Comparison of ENCODE assay signal across 16 mouse cellular contexts in the genomic region with DNA sequence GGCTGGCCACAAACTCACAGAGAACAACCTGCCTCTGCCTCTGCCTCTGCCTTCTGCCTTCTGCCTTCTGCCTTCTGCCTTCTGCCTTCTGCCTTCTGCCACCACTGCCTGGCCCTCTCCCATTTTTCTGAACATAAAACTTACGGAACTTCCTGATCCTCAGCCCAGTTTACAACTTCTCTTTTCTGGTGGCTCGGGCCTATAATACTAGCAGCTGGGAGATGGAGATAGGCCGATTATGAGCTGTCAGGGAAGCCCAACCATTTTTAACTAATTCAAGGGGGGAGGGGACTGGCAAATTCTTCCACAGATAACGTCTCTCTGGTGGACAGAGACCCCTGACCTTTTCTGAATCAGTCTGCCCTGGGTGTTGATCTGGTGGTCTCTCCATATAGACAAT. TPM values are rescaled to one million over a fixed set of nuclear protein-coding genes. Genes with fewer than 3 reads are reported as not detected.
DNase-seq lines count a peak whose midpoint lies in the region; ATAC-seq and TF ChIP-seq lines count a peak whose summit lies in the region.
"Had no signal": no experiment of that assay in that cellular context is flagged by ENCODE, and none has a peak within 500 bp of the region (broad histone marks: within the 10 kb centered on the region; RNA-seq: fewer than 3 reads in every experiment).

No protein-coding gene starts in this region.

- peaks cover 0 to 12% of the 10 kb centered on the region in 2 experiments; a peak in 2 of 4 replicates for H3K36me3 ChIP-seq in MEL (ENCODE audit: control insufficient read depth in 1 of 2, insufficient read depth in 2 of 2, low read length in 2 of 2)
- no peaks in the 10 kb centered on the region for H3K36me3 ChIP-seq in intestine, postnatal 0 days (ENCODE audit: control insufficient read depth, insufficient read depth)
- H3K36me3 ChIP-seq: embryonic facial prominence, embryonic 13.5 days; limb, embryonic 12.5 days had no signal

- WGBS in intestine, postnatal 0 days: 17% methylated on average over 4 of the region's 4 CpGs

- no peak for ATAC-seq in intestine, postnatal 0 days
- ATAC-seq: liver, postnatal 0 days had no signal

- H3K79me2 ChIP-seq in MEL (ENCODE audit: control insufficient read depth, insufficient read depth, low read length, poor library complexity): no peaks in the 10 kb centered on the region

- no peak for TF ChIP-seq CTCF in gastrocnemius, adult 2 months (IDR thresholded peaks at IDR 0.05)
- TF ChIP-seq CTCF in MEL (IDR thresholded peaks at IDR 0.05 in 2 of 3, conservative IDR thresholded peaks at IDR 0.05 in 1 of 3; ENCODE audit: control insufficient read depth in 1 of 3, insufficient read depth in 1 of 3, low read depth in 2 of 3, low read length in 3 of 3, poor library complexity in 1 of 3, severe bottlenecking in 1 of 3): no peak
- TF ChIP-seq CTCF in intestine, postnatal 0 days (IDR thresholded peaks at IDR 0.05; ENCODE audit: low read depth): no peak

- H3K27ac ChIP-seq in gastrocnemius, adult 2 months: 0 out of 2 replicates have a peak overlapping the region, but pooled peaks have one; percentile 10
- H3K27ac ChIP-seq in MEL (ENCODE audit: control insufficient read depth, low read depth, low read length): peak overlapping the region; percentile 34; the same call in 1 of the 2 replicates
- H3K27ac ChIP-seq in intestine, postnatal 0 days (ENCODE audit: low read depth, low read length): peak overlapping the region; percentile 60
- H3K27ac ChIP-seq: embryonic facial prominence, embryonic 13.5 days; layer of hippocampus, adult 2 months; limb, embryonic 12.5 days had no signal

- H3K9me3 ChIP-seq in MEL (replicated peaks; ENCODE audit: insufficient read depth, low read length): no peaks in the 10 kb centered on the region
- H3K9me3 ChIP-seq in intestine, postnatal 0 days (ENCODE audit: control insufficient read depth): no peaks in the 10 kb centered on the region
- H3K9me3 ChIP-seq: embryonic facial prominence, embryonic 13.5 days; limb, embryonic 12.5 days had no signal

- intact Hi-C loops in gastrocnemius, adult 2 months (cut with DNase I): no loop called here

- H3K4me1 ChIP-seq in MEL (ENCODE audit: control insufficient read depth in 1 of 2, insufficient read depth in 2 of 2, low read length in 2 of 2): peaks cover 0 to 20% of the 10 kb centered on the region in 2 experiments; a peak in 3 of 4 replicates
- H3K4me1 ChIP-seq in intestine, postnatal 0 days (replicated peaks; ENCODE audit: control insufficient read depth, insufficient read depth, low read length): peaks cover 24% of the 10 kb centered on the region

- no peak for TF ChIP-seq RAD21 in MEL (IDR thresholded peaks at IDR 0.05; ENCODE audit: low read depth, low read length)

- H3K4me3 ChIP-seq in gastrocnemius, adult 2 months: no peak overlapping the region
- no peak overlapping the region for H3K4me3 ChIP-seq in MEL (ENCODE audit: control insufficient read depth in 1 of 2, insufficient read depth in 1 of 2, low read depth in 2 of 2, low read length in 2 of 2)
- no peak overlapping the region for H3K4me3 ChIP-seq in intestine, postnatal 0 days (ENCODE audit: low read depth, low read length)
- H3K4me3 ChIP-seq: embryonic facial prominence, embryonic 13.5 days; layer of hippocampus, adult 2 months; limb, embryonic 12.5 days; megakaryocyte, embryonic 14.5 days had no signal

- TF ChIP-seq EP300 in MEL (IDR thresholded peaks at IDR 0.05; ENCODE audit: low read depth in 1 of 2, low read length in 2 of 2): peak; percentile 70 to 86

- no peak for DNase-seq in gastrocnemius, adult 2 months
- DNase-seq in gastrocnemius, postnatal 25 days: no peak
- peak; percentile 48 for DNase-seq in kidney, postnatal 10 days
- DNase-seq in kidney, adult 8-10 months: no peak
- peak; percentile 86 for DNase-seq in MEL (ENCODE audit: low read depth, low spot score)
- DNase-seq in urinary bladder, postnatal 14 days (ENCODE audit: low spot score): no peak
- DNase-seq in cerebellum, postnatal 10 days: no peak
- DNase-seq: cerebellum, adult 11 months; kidney, adult 11 months; liver, postnatal 0 days; right cerebral cortex, postnatal 25 days had no signal

- H3K9ac ChIP-seq in MEL (ENCODE audit: control insufficient read depth, low read depth, low read length, poor library complexity, severe bottlenecking): no peak overlapping the region; the same call in 1 of the 2 replicates
- no peak overlapping the region for H3K9ac ChIP-seq in intestine, postnatal 0 days (ENCODE audit: low read depth, low read length)
- H3K9ac ChIP-seq: embryonic facial prominence, embryonic 13.5 days; limb, embryonic 12.5 days; liver, postnatal 0 days had no signal

- H3K27me3 ChIP-seq in MEL (ENCODE audit: control insufficient read depth in 1 of 2, insufficient read depth in 2 of 2, low read length in 2 of 2): no peaks in the 10 kb centered on the region
- H3K27me3 ChIP-seq in intestine, postnatal 0 days (replicated peaks; ENCODE audit: control insufficient read depth, insufficient read depth, low read length): no peaks in the 10 kb centered on the region
- H3K27me3 ChIP-seq: embryonic facial prominence, embryonic 13.5 days; limb, embryonic 12.5 days; megakaryocyte, embryonic 14.5 days had no signal

- no peak for TF ChIP-seq POLR2A in MEL (IDR thresholded peaks at IDR 0.05; ENCODE audit: control insufficient read depth in 1 of 2, insufficient read depth in 1 of 2, low read depth in 1 of 2, low read length in 2 of 2, poor library complexity in 1 of 2)

- no peak overlapping the region for H3K4me2 ChIP-seq in intestine, postnatal 0 days (replicated peaks; ENCODE audit: low read depth)
- H3K4me2 ChIP-seq: embryonic facial prominence, embryonic 13.5 days; limb, embryonic 12.5 days had no signal

TF ChIP-seq in MEL, 35 proteins besides CTCF, POLR2A, EP300 and RAD21 (continues in another document):
- TF ChIP-seq BHLHE40 (IDR thresholded peaks at IDR 0.05; ENCODE audit: borderline replicate concordance, low read depth, low read length) (no peak), CHD2 (IDR thresholded peaks at IDR 0.05; ENCODE audit: low read length) (no peak), TBP (IDR thresholded peaks at IDR 0.05; ENCODE audit: low read depth, low read length) (no peak), USF2 (IDR thresholded peaks at IDR 0.05; ENCODE audit: borderline replicate concordance in 1 of 2, insufficient read depth in 1 of 2, low read depth in 1 of 2, low read length in 2 of 2) (no peak), POLR2AphosphoS2 (IDR thresholded peaks at IDR 0.05; ENCODE audit: low read length) (no peak), GATA1 (IDR thresholded peaks at IDR 0.05; ENCODE audit: low read depth, low read length) (peak; percentile 93), GABPA (IDR thresholded peaks at IDR 0.05; ENCODE audit: low read depth, low read length) (no peak), RCOR1 (IDR thresholded peaks at IDR 0.05; ENCODE audit: low read depth, low read length) (peak; percentile 75; the same call in 1 of the 2 replicates), ETS1 (IDR thresholded peaks at IDR 0.05; ENCODE audit: low read depth, low read length) (peak; percentile 72), SIN3A (IDR thresholded peaks at IDR 0.05; ENCODE audit: low read length) (peak; percentile 47; the same call in 1 of the 2 replicates), KAT2A (conservative IDR thresholded peaks at IDR 0.05; ENCODE audit: low read depth, low read length) (no peak), ZNF384 (IDR thresholded peaks at IDR 0.05; ENCODE audit: low read depth, low read length) (no peak), MXI1 (IDR thresholded peaks at IDR 0.05; ENCODE audit: low read depth, low read length) (no peak), NRF1 (IDR thresholded peaks at IDR 0.05; ENCODE audit: insufficient read depth, low read depth, low read length, poor library complexity, severe bottlenecking) (no peak), ZKSCAN1 (IDR thresholded peaks at IDR 0.05; ENCODE audit: low read depth, low read length) (no peak), MEF2A (IDR thresholded peaks at IDR 0.05; ENCODE audit: extremely low read depth, insufficient replicate concordance, low read depth, low read length, poor library complexity, severe bottlenecking) (no peak), NELFE (IDR thresholded peaks at IDR 0.05; ENCODE audit: low read depth, low read length) (no peak), MAX (IDR thresholded peaks at IDR 0.05; ENCODE audit: low read length) (no peak), POLR2AphosphoS5 (IDR thresholded peaks at IDR 0.05; ENCODE audit: borderline replicate concordance, low read depth, low read length) (no peak), SMC3 (IDR thresholded peaks at IDR 0.05; ENCODE audit: low read depth, low read length) (no peak), MYB (IDR thresholded peaks at IDR 0.05; ENCODE audit: low read depth, low read length) (no peak), ELF1 (IDR thresholded peaks at IDR 0.05; ENCODE audit: low read depth, low read length) (no peak), TCF12 (IDR thresholded peaks at IDR 0.05; ENCODE audit: low read depth, low read length) (peak; percentile 77), MAZ (IDR thresholded peaks at IDR 0.05; ENCODE audit: low read depth, low read length) (no peak), JUND (IDR thresholded peaks at IDR 0.05; ENCODE audit: low read depth, low read length) (no peak), TAL1 (IDR thresholded peaks at IDR 0.05; ENCODE audit: low read length) (peak; percentile 65), UBTF (IDR thresholded peaks at IDR 0.05; ENCODE audit: borderline replicate concordance, insufficient read depth, low read depth, low read length) (no peak), ZC3H11A (IDR thresholded peaks at IDR 0.05; ENCODE audit: low read depth, low read length) (no peak), MYC (IDR thresholded peaks at IDR 0.05; ENCODE audit: low read depth, low read length) (no peak), ZMIZ1 (IDR thresholded peaks at IDR 0.05; ENCODE audit: low read depth, low read length) (no peak)

RNA-seq across cellular contexts. Expression of gene Fchsd2, which starts 22.3 kb away (rescaled TPM):
- total RNA-seq in gastrocnemius, adult 2 months (2021): 1 to 10 TPM; 3.7 to 7.1 TPM
- total RNA-seq in gastrocnemius, postnatal 25 days (2021): 1 to 10 TPM; 6.7 to 7.4 TPM
- 3.8 and 3.9 TPM in 2 replicates for total RNA-seq in MEL (2012; rRNA removed)
- polyA plus RNA-seq in MEL (2012; ENCODE audit: insufficient read depth in 1 of 2, insufficient read length in 2 of 2, low read depth in 1 of 2, low replicate concordance in 2 of 2, missing spikeins in 1 of 2): 1 to 10 TPM in 1 of 2 experiments, not detected in 1; 6.3 TPM
- 20.1 and 26.1 TPM in 2 replicates for polyA plus RNA-seq in intestine, postnatal 0 days (2015; fragmentation: Nextera tagmentation; extraction: Ambion mirVana)

RNA-seq across cellular contexts. Expression of gene P2ry2, which starts 57.7 kb away (rescaled TPM):
- total RNA-seq in gastrocnemius, adult 2 months (2021): 10 to 100 TPM; 29.5 to 41.7 TPM
- 10 to 100 TPM; 34.3 to 43.7 TPM for total RNA-seq in gastrocnemius, postnatal 25 days (2021)
- 0.10 and 0.23 TPM in 2 replicates for total RNA-seq in MEL (2012; rRNA removed)
- polyA plus RNA-seq in MEL (2012; ENCODE audit: insufficient read depth in 1 of 2, insufficient read length in 2 of 2, low read depth in 1 of 2, low replicate concordance in 2 of 2, missing spikeins in 1 of 2): under 1 TPM in 1 of 2 experiments, not detected in 1; 0.86 TPM
- 2.0 and 2.6 TPM in 2 replicates for polyA plus RNA-seq in intestine, postnatal 0 days (2015; fragmentation: Nextera tagmentation; extraction: Ambion mirVana)

Comparison
In these comparisons a context has a peak if more than half of its experiments do, and no peak if none do; other contexts are left out.
1. DNase-seq: peak in kidney, postnatal 10 days (single experiment) and MEL (single experiment); none in gastrocnemius, adult 2 months (single experiment), gastrocnemius, postnatal 25 days (single experiment), kidney, adult 8-10 months (0 of 2), urinary bladder, postnatal 14 days (single experiment) and cerebellum, postnatal 10 days (0 of 2).
2. H3K27ac ChIP-seq: peak in every context shown above with its lines; median percentile 60 in intestine, postnatal 0 days; 34 in MEL; 10 in gastrocnemius, adult 2 months.
3. RNA of gene P2ry2, which starts 57.7 kb away (total RNA-seq): 34.3 to 43.7 TPM in gastrocnemius, postnatal 25 days and 29.5 to 41.7 TPM in gastrocnemius, adult 2 months; 0.10 to 0.23 TPM in MEL; every median in the first group is over 10 times any median in the second.